Mouse (Mus musculus) myocyte (in vitro differentiated cells): ENCODE measurements around the gene 5730596B20Rik.

ENCODE experiments used
- MAX ChIP-seq: IDR thresholded peaks from one replicate; pipeline ENCODE4 v1.6.1; 2011; ENCODE audit warnings: low read depth, mild to moderate bottlenecking, control low read depth
- POLR2A ChIP-seq: IDR thresholded peaks from one replicate; pipeline ENCODE4 v1.6.1; 2011; ENCODE audit warnings: low read depth, mild to moderate bottlenecking, control low read depth, moderate library complexity; ENCODE audit not compliant: insufficient read length
- REST ChIP-seq: IDR thresholded peaks from one replicate; pipeline ENCODE4 v1.6.1; 2011; ENCODE audit warnings: mild to moderate bottlenecking, control low read depth, moderate library complexity; ENCODE audit not compliant: insufficient read depth, insufficient read length

DNA sequence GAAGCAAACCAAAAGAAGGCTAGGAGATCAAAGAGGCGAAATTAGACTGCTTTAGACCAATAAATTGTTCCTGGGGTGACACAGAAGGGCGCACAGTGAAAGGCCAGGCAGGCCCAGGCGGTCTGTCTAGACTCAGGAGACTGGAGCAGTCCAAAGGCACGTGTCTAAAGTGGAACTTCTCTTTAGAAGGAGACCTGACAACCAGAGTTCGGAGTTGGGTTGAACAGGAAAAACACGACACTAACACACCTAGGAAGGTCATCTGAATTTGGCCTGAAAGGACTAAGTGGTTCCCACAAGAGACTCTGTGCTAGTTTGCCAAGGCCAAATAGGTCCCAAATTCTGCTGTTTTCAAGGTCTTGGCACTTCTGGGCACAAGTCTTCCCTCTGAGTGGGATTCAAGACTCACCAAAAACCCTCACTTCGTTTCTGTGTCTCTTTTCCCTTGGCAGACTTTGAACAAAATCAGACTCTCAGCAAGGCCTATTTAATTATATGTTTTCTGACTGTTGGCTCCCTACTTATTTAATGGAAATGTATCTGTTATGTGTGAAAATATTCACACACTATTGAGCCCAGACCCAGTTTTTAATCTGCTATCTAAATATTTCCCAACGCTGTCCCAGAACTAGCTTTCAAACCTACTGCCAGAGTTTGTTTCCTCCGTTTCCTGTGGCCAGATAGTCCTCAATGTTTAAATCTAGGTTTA lies 42.1 kb downstream of the 5730596B20Rik start:
- TF ChIP-seq REST (no peak), MAX (no peak), POLR2A (no peak)
